ENCODE assay signal across 10 mouse cellular contexts in genomic region chr11:117119723-117120122, GRCm38 (mm10). TPM values are rescaled to one million over a fixed set of nuclear protein-coding genes. Genes with fewer than 3 reads are reported as not detected.
DNase-seq lines count a peak whose midpoint lies in the region; ATAC-seq and TF ChIP-seq lines count a peak whose summit lies in the region.
"Had no signal": no experiment of that assay in that cellular context is flagged by ENCODE, and none has a peak within 500 bp of the region (broad histone marks: within the 10 kb centered on the region; RNA-seq: fewer than 3 reads in every experiment).

No protein-coding gene starts in this region.

- peak overlapping the region; percentile 47 for H3K4me3 ChIP-seq in layer of hippocampus, adult 2 months
- no peak overlapping the region for H3K4me3 ChIP-seq in myocyte
- H3K4me3 ChIP-seq in midbrain, embryonic 13.5 days (replicated peaks) = no peak overlapping the region
- H3K4me3 ChIP-seq: midbrain, embryonic 15.5 days had no signal

- H3K27me3 ChIP-seq in myocyte (ENCODE audit: control insufficient read depth, insufficient read depth, insufficient read length) = no peaks in the 10 kb centered on the region
- no peaks in the 10 kb centered on the region for H3K27me3 ChIP-seq in midbrain, embryonic 13.5 days
- H3K27me3 ChIP-seq: midbrain, embryonic 15.5 days had no signal

- no peak overlapping the region for H3K9ac ChIP-seq in midbrain, embryonic 13.5 days (replicated peaks)
- H3K9ac ChIP-seq: midbrain, embryonic 15.5 days had no signal

- H3ac ChIP-seq in myocyte (ENCODE audit: control insufficient read depth, insufficient read length) = no peak overlapping the region

- H3K4me1 ChIP-seq in midbrain, embryonic 13.5 days (replicated peaks) = peaks cover 87% of the 10 kb centered on the region

- 67% methylated on average over 5 of the region's 5 CpGs for WGBS in midbrain, embryonic 13.5 days

- peaks cover 4% of the 10 kb centered on the region for H3K36me3 ChIP-seq in myocyte (ENCODE audit: control insufficient read depth, insufficient read depth)
- H3K36me3 ChIP-seq in midbrain, embryonic 13.5 days = peaks cover 6% of the 10 kb centered on the region; the same call in 1 of the 2 replicates

- peak overlapping the region; percentile 20 for H3K4me2 ChIP-seq in myocyte (ENCODE audit: low read depth)
- H3K4me2 ChIP-seq in midbrain, embryonic 13.5 days (replicated peaks) = no peak overlapping the region
- H3K4me2 ChIP-seq: liver, embryonic 11.5 days had no signal

- H3K79me2 ChIP-seq in myocyte (ENCODE audit: control insufficient read depth, insufficient read depth) = peaks cover 85% of the 10 kb centered on the region

- H3K9me3 ChIP-seq in midbrain, embryonic 13.5 days = no peaks in the 10 kb centered on the region
- H3K9me3 ChIP-seq: midbrain, embryonic 15.5 days had no signal

- no peak for TF ChIP-seq CTCF in layer of hippocampus, adult 2 months (conservative IDR thresholded peaks at IDR 0.05)

- no peak for TF ChIP-seq POLR2A in myocyte (IDR thresholded peaks at IDR 0.05; ENCODE audit: insufficient read length, low read depth)

- DNase-seq in heart, adult 11 months = peak; percentile 92
- no peak for DNase-seq in heart, adult 8-10 months (ENCODE audit: low spot score)
- no peak for DNase-seq in layer of hippocampus, adult 2 months (ENCODE audit: low spot score in 2 of 2)
- DNase-seq in layer of hippocampus, postnatal 36 days = no peak
- peak; percentile 51 to 70 for DNase-seq in cerebellum, postnatal 25 days
- no peak for DNase-seq in spleen, postnatal 36 days (ENCODE audit: low spot score in 2 of 2)

- ATAC-seq in midbrain, embryonic 13.5 days = no peak
- ATAC-seq: midbrain, embryonic 15.5 days had no signal

- H3K27ac ChIP-seq in layer of hippocampus, adult 2 months = peak overlapping the region; percentile 99
- H3K27ac ChIP-seq in midbrain, embryonic 13.5 days = no peak overlapping the region
- H3K27ac ChIP-seq: midbrain, embryonic 15.5 days had no signal

TF ChIP-seq in myocyte, 11 proteins besides CTCF, POLR2A, EP300 and RAD21:
- TF ChIP-seq SRF (IDR thresholded peaks at IDR 0.05; ENCODE audit: control insufficient read depth, insufficient read length, low read depth) = no peak
- TF ChIP-seq POLR2AphosphoS2 (IDR thresholded peaks at IDR 0.05; ENCODE audit: insufficient read length, low read depth) = no peak
- TF ChIP-seq MYOG (IDR thresholded peaks at IDR 0.05; ENCODE audit: control insufficient read depth in 1 of 3, insufficient read depth in 1 of 3, insufficient read length in 2 of 3, low read depth in 2 of 3) = peak in 2 of 3 experiments; percentile 3 to 62
- TF ChIP-seq TCF3 (IDR thresholded peaks at IDR 0.05; ENCODE audit: insufficient read length, low read depth) = no peak
- no peak for TF ChIP-seq USF1 (IDR thresholded peaks at IDR 0.05; ENCODE audit: low read depth)
- no peak for TF ChIP-seq MAX (IDR thresholded peaks at IDR 0.05; ENCODE audit: low read depth)
- TF ChIP-seq MYOD1 (IDR thresholded peaks at IDR 0.05; ENCODE audit: control insufficient read depth in 1 of 3, insufficient read length in 2 of 3, low read depth in 2 of 3) = peak in 2 of 3 experiments; percentile 41 to 80
- no peak for TF ChIP-seq REST (IDR thresholded peaks at IDR 0.05; ENCODE audit: insufficient read depth, insufficient read length)
- TF ChIP-seq TCF12 (IDR thresholded peaks at IDR 0.05; ENCODE audit: insufficient read depth, poor library complexity, severe bottlenecking) = no peak
- no peak for TF ChIP-seq E2F4 (IDR thresholded peaks at IDR 0.05; ENCODE audit: insufficient read depth)
- no peak for TF ChIP-seq CEBPB (IDR thresholded peaks at IDR 0.05; ENCODE audit: insufficient read depth, poor library complexity, severe bottlenecking)

RNA-seq across cellular contexts. Expression of gene Sec14l1, which starts 4.8 kb away (rescaled TPM):
- 10 to 100 TPM; 61.1 to 74.3 (median 69.2) TPM for total RNA-seq in heart, adult 8-10 months (2022)
- 100 to 1,000 TPM; 226 to 239 TPM for total RNA-seq in layer of hippocampus, adult 2 months (2021)
- total RNA-seq in layer of hippocampus, postnatal 36 days (2021) = 100 to 1,000 TPM; 227 to 241 TPM
- polyA plus RNA-seq in myocyte (2012; fragmentation: generic; extraction: Trizol) = 84.8 TPM
- polyA plus RNA-seq in midbrain, embryonic 13.5 days (2015; fragmentation: Nextera tagmentation; extraction: Ambion mirVana) = 62.4 and 67.0 TPM in 2 replicates

Comparison
In these comparisons a context has a peak if more than half of its experiments do, and no peak if none do; other contexts are left out.
1. DNase-seq: peak in heart, adult 11 months (single experiment) and cerebellum, postnatal 25 days (2 of 2); none in heart, adult 8-10 months (single experiment), layer of hippocampus, adult 2 months (0 of 2), layer of hippocampus, postnatal 36 days (0 of 2) and spleen, postnatal 36 days (0 of 2).